Mouse (Mus musculus) testis, postnatal 10 days (tissue): Measurements from ENCODE around the gene Fmnl2.

ENCODE experiments used
- DNase-seq: peaks from one replicate; pipeline ENCODE4 v3.0.0; 2021; ENCODE audit warnings: low spot score

Fmnl2 gene

DNA sequence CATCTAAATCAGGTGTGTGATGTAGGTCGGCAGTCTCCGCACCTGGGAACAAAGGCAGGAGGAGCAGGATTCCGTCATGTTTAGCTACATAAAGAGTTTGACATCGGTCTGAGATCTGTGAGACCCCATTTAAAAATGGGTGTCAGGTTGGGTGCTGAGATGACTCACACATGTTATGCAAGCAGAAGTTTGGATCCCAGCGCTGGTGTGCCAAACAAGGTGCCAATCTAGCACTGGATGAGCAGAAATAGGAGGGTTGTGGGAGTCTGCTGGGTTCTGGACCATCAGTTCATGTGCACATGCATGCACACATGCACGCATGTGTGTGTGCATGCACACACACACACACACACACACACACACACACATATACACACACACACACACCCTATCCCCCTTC is 129.4 kb downstream of the Fmnl2 start:
- no peak for DNase-seq

DNA sequence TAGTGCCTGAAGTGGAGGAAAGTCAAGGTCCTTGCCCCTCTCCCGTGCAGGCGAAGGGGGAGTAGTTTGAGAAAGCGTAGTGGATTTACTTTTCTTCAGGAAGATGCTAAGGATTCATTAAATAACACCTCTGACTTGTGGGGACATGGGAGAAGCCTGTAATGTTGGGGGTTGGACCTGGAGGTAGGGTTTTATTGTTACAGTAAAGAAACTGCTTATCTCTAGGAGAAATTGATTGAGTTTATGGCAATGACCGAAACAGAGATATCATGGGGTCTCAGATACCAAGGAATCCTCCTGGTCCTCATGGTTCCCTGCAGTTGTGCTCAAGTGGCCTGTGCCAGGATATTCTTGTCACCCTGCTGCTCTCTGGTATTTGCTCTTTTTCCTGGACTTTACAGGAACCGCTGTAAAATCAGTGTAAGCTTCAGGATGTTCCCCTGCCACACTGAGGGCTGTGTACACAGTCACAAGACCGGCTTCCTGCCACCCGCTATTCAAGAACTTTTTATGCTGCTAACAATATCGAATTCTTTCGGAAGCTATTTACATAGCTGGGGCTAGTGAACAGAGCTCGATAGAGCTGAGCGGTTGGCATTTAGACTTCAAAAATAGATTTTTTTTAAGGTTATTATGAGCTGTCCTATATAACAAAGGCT is 130.1 kb downstream of the Fmnl2 start:
- no peak for DNase-seq

DNA sequence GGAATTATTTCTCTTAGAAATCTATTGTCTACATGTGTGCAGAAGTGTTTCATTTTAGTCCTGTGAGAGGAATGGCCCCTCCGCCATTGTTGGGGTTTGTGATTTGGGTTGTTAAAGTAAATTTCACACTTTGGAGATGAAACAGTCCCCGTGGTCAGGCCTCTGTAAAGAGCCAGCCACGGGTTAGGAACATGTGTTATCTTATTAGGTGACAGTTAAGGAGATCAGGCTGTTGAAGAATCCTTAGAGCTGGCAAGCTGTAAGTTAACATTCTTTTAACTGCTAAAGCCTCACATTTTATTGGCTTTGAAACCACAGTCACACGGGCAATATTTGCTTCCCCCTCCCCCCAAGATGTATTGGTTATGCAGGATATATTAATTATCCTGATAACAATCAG is 131.7 kb downstream of the Fmnl2 start:
- no peak for DNase-seq

DNA sequence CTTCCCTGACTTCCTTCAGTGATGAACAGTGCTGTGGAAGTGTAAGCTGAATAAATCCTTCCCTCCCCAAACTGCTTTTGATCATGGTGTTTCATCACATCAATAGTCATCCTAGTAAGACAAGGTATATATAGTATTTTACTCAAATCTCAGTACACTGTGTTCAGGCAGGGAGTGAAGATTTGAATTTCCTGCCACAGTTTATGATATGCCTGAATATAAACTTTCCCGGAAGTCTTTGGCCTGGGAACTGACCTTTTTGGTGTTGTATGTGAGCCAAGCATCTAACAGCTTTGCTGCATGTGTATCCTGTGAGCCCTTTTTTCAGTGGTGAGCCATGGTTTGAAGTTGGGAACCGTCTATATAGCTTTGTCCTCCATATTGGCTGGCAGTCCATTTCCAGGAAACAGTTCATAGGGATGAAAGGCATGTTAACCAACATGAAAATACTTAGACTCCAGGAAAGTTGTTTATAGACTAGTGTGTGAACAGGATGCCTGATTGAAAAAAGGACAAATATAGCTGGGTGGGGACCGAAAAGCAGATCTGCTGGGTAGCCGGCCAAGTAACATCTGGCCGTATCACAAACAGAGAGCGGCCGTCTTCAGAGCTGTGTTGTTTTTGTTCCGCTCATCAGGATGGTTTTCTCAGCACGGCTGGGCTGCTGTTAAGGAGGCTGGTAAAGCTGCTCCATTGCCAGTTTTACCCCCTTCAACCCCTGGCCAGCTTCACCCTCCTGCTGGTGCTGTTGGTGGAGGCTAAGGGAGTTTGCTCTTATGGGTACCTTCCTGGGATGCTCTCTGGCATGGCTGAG is 133.4 kb downstream of the Fmnl2 start:
- DNase-seq, result no peak

DNA sequence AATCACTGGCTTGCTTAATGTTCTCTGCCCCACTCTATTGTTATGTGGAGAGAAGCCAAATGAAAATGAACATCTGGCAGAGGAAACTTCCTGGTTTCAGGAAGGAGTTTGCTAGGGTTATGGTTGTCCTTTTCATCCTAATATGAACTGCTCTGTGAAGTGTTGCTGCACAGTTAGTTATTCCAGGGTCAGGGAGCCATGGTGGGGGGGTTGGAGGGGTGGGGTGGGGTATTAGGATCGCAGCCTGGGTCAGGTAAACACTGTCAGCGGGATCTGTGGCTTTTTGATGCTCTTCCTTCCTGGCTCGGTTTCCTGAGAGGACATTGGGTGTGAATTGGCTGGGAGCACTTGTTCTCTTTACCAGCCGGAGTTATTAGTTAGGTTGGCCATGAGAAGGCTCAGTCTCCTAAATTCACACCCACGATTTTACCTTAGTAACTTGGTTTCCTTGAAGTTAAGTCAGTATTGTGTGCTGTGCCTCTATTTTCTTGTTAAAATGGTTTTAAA is 134.1 kb downstream of the Fmnl2 start:
- no peak for DNase-seq

DNA sequence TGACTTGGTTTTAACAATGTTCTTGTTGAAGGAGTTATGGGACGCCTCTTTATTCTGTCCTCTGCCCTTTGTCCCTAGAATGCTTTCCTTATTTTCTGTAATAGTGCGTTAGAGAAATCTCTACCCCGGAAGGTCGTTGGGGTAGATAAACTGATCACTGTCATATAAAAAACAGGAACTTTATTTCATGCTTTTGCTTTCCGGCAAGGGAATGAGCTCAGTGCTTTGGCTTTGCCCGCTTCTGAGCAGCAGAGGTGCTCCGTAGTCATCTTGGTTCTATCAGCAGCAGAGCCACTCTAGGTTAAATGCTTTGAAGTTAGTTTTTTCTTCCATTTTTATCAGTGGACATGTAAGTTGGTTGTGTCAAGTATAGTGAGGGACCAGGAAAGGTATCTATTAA is 135.6 kb downstream of the Fmnl2 start:
- DNase-seq, result no peak

DNA sequence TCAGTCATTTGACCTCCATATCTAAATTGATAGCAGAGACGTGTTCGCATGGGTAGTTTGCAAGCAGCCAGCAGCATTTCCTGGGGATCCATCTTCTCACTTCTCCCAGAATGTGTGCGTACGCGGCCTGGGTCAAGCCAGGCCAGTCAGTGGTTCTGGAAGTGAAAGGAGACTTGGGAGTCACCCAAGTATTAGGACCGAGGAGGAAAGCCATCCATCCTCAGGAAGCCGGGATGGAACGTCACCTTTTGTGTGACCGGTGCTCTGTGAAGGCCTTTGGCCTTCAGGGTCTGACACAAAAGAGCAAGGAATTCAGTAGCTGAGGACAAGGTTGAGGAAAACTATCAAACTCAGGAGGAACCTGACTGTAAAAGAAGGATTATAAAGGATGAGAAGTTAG is 136.9 kb downstream of the Fmnl2 start:
- DNase-seq, result no peak

DNA sequence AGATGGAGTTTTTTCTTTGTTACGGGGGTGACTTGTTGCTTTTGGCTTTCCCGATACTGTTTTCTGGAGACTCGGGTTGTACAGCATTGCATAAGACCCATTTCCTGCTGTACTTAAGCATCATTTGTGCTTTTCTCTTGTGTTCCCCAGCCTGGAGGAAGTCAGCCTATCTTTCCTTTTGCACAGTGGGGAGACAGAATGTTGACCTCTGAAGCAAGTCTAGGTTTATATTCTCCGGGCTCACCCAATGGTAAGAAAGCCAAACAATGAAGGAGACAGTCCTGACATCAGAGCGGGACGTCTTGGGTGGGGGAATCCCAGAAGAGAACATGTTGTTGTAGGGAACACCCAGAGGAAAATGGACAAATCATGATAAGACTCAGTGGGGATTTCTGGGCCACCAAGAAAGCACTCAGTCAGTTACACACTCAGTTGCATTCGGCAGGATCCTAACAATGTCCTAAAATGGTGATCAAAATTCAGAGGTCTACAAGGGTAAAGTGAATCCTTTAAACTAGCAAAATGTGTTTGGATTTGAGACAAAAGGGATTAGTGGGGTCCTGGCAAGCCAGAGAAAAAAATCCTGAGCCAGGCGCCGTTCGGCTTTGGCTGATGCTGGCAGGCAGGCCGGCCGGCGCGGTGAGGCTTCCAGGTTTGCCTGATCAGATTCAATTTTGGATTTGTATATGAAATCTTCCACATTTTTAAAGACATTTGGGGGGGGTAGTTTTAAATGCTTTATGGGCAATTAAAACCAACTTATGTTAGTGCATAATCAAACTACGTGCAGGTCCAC is 140.5 kb downstream of the Fmnl2 start:
- no peak for DNase-seq

DNA sequence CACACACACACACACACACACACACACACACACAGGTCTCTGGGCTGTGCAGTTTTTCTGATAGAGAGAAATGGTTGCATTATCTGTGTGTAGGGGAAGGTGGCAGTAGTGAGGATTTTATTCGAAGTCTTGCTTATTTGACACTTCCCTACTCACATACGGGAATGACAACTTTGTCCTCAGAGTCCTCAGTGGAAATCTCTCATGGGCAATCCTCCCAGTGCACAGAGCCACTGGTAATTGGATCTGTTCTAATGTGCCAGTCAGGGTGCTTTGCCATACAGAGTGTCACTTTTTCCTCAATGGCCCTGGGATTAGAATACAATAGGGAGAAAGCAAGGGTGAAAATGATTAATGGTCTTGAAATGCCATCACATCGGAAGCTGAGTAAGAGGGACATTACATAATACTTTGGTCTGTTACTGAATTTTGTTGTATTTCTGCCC is 141.9 kb downstream of the Fmnl2 start:
- DNase-seq, result no peak

DNA sequence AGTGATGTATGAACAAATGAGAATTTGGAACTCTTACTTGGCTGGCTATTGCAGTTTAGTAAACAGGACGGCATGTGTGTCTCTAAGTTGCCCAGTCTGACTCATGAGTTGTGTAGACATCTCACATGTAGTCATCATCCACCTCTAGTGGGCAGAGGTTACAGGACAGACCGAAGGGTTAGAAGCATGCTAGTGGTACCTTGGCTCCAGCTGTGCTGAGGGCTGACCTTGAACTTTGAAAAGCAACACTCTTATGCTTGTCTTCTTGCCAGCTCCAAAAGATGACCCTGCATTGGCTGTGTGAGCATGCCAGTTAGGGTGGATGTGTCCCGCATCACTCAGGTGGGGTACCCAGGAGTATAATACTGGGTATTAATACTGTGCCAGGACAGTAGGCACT is 142.8 kb downstream of the Fmnl2 start:
- DNase-seq, result no peak

DNA sequence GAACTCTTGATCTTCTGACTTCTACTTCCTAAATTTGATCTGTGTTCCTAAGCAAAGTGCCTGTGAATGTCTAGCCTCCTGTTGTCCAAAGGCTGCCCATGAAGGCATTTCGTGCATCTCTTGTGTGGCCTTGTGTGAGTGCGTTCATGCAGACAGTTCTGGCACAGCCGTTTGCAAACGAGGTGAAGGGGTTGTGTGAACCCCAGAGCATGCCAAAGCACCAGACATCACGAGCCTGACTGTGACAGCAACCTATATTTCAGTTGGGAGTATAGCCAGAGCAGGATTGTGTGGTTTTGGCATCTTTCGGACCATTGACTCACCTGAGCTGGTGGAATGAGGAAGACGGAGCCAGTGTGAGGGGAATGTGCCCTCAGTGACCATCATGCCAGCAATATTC is 148.5 kb downstream of the Fmnl2 start:
- DNase-seq, result no peak

DNA sequence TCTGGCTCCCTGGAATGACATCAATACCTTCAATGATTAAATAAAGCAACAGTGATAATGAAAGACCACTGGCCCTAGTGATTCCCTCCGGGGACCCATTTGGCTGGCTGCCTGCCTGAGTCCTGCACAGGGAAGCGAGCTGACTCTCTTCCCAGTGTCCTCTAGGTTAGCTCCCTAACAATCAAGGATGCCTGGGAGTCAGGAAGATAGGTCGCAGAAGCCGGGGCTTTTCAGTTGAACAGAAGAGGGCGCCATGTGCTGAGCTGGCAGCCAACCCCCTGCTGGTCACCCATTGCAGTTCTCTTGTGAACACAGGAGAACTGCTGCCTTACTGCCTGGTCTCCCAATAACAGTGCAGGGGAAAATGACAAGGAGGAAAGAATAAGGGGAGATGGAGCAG is 149.5 kb downstream of the Fmnl2 start:
- peak; percentile 73 for DNase-seq

DNA sequence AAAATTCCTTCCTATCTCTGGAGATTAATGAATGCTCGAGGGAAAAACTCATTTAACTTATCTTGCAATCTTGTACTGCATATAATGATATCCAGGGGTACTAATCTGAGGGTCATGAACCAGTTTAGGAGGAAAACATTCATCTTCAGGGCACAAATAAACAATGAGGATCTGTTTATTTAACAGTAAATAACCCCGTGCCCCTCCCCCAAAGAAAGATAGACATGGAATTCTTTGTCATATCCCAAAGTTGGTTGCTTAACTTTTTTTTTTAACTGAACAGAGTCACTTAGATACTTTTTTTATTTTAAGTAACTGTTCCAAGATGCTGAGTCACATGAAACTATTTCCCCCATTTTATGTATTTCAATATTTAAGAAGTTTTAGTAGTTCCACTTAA is 155.4 kb downstream of the Fmnl2 start:
- no peak for DNase-seq

DNA sequence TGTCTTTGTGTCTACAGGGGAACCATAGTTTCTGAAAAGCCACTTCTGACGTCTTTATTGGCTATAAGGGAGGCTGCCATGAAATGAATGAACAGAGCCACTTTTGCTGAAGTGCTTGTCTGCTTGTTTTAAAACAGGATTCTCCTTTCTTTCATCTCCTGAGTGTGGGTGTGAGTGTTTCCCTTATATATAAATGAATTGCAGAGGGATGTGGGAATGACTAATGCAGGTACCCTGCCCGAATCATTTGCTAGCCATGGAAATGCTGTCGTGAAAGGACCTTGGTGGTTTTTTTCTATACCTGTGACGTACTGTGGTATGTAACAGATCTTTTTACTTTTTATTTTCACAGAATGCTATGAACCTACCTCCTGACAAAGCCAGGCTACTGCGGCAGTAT is 156.8 kb downstream of the Fmnl2 start:
- DNase-seq, result no peak

DNA sequence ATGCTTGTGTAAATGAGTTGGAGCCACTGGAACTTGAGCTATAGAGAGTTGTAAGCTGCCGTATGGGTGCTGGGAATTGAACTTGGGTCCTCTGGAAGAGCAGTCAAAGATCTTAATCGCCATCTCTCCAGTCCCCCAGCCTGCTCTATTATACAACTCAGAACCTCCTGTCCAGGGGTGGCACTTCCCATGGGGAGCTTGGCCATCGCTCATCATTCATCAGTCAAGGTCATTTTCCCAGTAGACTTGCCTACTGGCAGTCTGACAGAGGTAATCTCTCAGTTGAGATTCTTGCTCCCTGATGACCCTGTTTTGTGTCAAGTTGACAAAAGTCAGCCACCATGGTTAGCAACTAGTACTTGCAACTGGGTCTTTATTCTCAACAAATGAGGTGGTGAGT is 165.3 kb downstream of the Fmnl2 start:
- no peak for DNase-seq

DNA sequence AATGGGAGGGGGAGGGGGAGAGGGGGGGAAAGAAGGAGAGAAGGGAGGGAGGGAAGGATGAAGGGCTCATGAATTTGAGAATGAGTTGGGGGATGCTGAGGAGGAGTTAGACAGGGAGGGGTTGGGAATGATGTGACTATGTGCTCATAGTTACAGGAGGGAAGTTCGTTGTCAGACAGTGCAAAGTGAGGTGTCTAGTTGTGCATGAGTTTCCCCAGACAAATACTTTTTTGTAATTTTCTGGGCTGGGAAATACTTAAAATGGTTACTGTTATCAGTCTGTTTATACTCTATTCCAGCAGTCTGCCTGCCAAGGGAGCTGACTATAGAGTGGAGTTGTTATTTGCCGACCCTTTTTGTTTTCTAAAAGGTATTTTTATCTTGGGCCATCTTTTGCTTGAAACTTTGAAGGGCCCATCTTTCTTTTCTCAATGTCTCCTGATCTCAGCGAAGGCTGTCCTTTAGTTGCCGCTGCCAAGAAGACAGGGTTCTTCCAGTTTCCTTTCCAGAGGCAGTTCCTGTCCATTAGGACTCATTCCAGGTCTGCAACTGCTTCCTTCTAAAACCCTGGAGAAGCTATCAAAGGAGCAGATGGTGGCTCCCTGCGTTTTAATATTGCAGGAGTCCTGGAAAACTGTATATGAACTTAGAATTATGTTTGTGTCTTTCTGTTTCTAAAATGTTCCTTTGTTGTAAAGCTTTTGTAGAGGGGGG is 168.6 kb downstream of the Fmnl2 start:
- no peak for DNase-seq

DNA sequence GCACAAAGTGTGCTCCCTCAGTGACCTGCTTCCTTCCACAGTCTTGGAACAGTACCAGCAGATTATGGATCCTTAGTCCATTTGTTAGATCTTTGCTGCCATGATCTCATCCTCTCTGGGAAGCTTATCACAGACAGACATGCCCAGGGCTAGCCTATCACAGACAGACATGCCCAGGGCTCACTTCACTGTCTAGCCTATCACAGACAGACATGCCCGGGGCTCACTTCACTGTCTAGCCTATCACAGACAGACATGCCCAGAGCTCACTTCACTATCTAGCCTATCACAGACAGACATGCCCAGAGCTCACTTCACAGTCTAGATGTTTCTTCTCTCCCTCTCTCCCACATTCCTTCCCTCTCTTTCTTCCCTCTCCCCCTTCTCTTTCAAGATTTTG is 171.2 kb downstream of the Fmnl2 start:
- DNase-seq, result no peak

DNA sequence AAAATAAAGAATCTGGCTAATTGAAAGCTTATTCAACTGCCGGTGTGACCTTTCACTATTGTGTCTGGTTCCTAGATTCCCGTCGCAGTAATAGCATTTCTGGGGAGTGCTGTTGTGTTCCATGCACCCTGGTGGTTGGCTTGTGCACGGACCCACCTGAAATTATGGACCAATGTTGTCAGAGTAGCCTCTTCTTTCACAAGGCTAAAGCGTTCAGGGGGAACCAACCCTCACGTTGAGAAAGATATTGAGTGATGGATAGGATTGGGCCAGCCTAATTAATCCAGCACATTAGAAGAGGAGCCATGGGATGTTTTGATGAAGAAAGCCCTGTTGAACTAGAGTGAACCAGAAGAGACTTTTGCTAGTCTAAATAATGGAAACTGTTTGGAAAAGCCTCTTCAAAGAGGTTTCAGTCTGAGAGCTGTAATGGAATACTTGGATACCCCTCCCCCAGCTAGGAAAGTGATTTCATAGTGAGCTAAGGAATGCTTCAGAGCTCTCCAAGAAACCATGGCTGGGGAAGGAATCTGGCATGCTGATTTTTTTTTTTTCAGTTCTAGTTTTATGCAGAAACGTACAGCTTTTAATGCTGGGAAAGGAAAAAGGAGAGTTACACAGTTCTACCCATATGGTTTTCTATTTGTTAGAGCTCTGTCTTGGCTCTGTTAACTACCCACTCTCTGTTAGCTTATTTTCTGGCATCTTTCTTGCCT is 172.2 kb downstream of the Fmnl2 start:
- DNase-seq, result no peak

DNA sequence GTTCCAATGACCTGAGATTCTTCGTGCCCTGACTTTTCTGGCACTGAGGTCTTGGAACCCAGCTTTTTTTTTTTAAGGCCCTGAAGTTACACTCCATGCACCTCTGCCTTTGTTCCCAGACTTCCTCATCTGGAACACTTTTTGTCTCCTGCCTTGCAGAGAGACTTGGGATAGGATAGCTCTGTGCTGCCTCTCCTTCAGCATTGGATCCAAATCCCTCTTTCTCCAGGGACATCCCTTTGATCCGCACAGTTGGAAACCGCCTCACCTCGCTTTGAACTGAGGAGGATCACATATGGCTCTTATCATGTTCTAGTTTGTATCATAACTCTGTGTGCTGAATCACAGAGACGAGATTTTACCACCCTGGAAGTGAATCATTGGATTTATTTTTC is 172.8 kb downstream of the Fmnl2 start:
- DNase-seq, result no peak

DNA sequence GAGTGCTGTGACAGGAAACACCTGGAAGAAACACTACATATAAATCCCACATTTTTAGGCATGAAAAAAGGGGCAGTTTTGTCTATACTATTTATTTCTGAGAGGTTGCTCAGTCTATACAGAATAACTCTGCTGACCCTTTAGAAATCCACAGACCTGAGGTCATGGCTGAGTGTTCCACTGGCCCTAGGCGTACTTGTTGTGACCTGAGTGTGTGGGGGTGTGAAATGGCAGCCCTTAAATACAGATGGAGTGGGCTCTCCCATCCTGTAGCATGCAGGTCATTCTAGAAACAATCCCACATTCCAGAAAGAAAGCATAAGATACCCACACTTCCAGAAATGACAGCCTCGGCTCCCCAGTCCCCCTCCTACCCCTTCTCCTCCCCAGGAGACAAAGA is 180.6 kb downstream of the Fmnl2 start:
- no peak for DNase-seq

DNA sequence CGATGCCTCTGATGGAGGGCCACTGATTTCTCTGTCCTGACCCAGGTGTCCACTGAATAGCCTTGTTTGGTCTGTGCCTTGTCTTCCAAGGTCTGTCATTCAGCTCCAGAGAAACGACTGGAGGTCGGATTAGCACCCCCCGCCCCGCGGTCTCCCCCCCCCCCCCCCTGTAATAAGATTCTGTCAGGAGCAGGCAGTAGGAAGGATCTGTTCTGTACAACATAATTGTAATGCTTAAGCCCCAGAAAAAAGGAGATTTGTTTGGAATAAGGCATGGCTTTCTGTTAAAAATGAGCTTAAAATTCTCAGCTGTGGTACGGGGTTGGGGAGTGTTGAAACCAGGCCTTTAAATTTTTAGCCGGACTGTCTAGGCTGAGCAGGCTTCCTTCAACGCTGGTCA is 181.1 kb downstream of the Fmnl2 start:
- no peak for DNase-seq

DNA sequence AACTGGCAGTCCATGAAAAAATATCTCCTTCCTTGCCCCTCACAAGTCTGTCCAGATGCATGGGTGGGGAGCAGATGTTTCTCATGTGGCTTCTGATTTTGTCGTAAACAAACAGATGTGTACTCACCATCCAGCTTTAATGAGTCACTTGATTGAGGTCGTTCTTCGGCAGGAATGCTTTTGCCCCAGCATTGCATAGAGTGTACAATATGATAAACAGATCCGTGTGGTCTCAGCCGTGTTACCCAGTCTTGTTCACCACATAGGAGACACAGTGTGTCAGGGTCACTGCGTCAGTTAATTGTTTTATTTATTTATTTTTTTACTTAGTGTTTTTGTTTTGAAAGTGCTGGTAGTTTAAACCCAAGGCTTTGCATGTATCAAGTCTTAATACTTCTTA is 189.4 kb downstream of the Fmnl2 start:
- DNase-seq, result no peak
